In the genomic region with DNA sequence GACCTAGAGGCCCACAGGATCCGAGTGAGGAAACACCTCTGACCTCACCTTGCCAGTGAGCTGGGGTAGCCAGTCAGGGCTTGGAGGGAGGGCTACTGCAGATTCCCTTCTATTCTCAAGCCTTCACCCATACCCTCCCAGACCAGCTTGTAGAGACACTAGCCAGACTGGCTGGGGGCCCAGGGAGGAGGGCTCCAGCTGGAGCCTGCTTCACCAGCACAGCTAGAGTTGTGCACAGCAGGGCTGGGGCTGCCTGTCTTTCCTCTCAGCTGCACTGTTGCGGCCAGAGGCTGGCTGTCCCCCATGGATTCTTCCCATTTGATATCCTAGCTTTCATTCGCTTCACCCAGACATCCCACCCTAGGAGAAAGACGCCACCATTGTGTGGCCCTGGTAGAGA, we compare ENCODE assay signal across 12 mouse cellular contexts.
A peak's percentile ranks its signal among the peaks of the same experiment; 100 is the strongest.
DNase-seq lines count a peak whose midpoint lies in the region; ATAC-seq and TF ChIP-seq lines count a peak whose summit lies in the region.
"Had no signal": no experiment of that assay in that cellular context is flagged by ENCODE, and none has a peak within 500 bp of the region (broad histone marks: within the 10 kb centered on the region; RNA-seq: fewer than 3 reads in every experiment).

No protein-coding gene starts in this region.

- no peak overlapping the region for H3K9ac ChIP-seq in intestine, embryonic 14.5 days (ENCODE audit: low read length)
- no peak overlapping the region for H3K9ac ChIP-seq in intestine, postnatal 0 days (ENCODE audit: low read depth, low read length)
- H3K9ac ChIP-seq: embryonic facial prominence, embryonic 13.5 days; liver, postnatal 0 days had no signal

- WGBS in intestine, embryonic 14.5 days: 55% methylated on average over 4 of the region's 4 CpGs
- 76% methylated on average over 4 of the region's 4 CpGs for WGBS in intestine, postnatal 0 days

- peaks cover 16% of the 10 kb centered on the region for H3K4me1 ChIP-seq in intestine, embryonic 14.5 days (replicated peaks; ENCODE audit: control insufficient read depth, insufficient read depth, low read length)
- no peaks in the 10 kb centered on the region for H3K4me1 ChIP-seq in intestine, postnatal 0 days (replicated peaks; ENCODE audit: control insufficient read depth, insufficient read depth, low read length)

- H3K9me3 ChIP-seq in intestine, embryonic 14.5 days (ENCODE audit: control insufficient read depth, low read length): no peaks in the 10 kb centered on the region; the same call in 1 of the 2 replicates
- H3K9me3 ChIP-seq in intestine, postnatal 0 days (ENCODE audit: control insufficient read depth): no peaks in the 10 kb centered on the region
- H3K9me3 ChIP-seq: embryonic facial prominence, embryonic 13.5 days had no signal

- TF ChIP-seq CTCF in intestine, postnatal 0 days (IDR thresholded peaks at IDR 0.05; ENCODE audit: low read depth): no peak

- ATAC-seq in intestine, embryonic 14.5 days (replicated peaks; ENCODE audit: low FRiP score, low TSS enrichment, low read depth): no peak
- ATAC-seq in intestine, postnatal 0 days: no peak
- ATAC-seq: liver, postnatal 0 days had no signal

- no peaks in the 10 kb centered on the region for H3K27me3 ChIP-seq in intestine, embryonic 14.5 days (replicated peaks; ENCODE audit: control insufficient read depth, insufficient read depth, low read length)
- H3K27me3 ChIP-seq in intestine, postnatal 0 days (replicated peaks; ENCODE audit: control insufficient read depth, insufficient read depth, low read length): no peaks in the 10 kb centered on the region

- no peak overlapping the region for H3K4me3 ChIP-seq in intestine, embryonic 14.5 days (ENCODE audit: low read depth, low read length)
- no peak overlapping the region for H3K4me3 ChIP-seq in intestine, postnatal 0 days (ENCODE audit: low read depth, low read length)
- H3K4me3 ChIP-seq: embryonic facial prominence, embryonic 13.5 days had no signal

- DNase-seq in cerebellum, postnatal 14 days: peak; percentile 26 to 41
- DNase-seq in cerebellum, postnatal 36 days: no peak
- DNase-seq in intestine, embryonic 14.5 days (ENCODE audit: low spot score): no peak
- peak; percentile 26 for DNase-seq in right cerebral cortex, postnatal 4 days
- no peak for DNase-seq in right cerebral cortex, adult 2 months (ENCODE audit: low spot score in 2 of 2)
- peak; percentile 51 for DNase-seq in thymus, postnatal 25 days
- DNase-seq in natural killer cell, adult 2 months (ENCODE audit: low spot score in 2 of 2): no peak
- DNase-seq: cerebellum, adult 9-10 months; liver, postnatal 0 days had no signal

- no peak overlapping the region for H3K4me2 ChIP-seq in intestine, embryonic 14.5 days (ENCODE audit: low read length)
- H3K4me2 ChIP-seq in intestine, postnatal 0 days (replicated peaks; ENCODE audit: low read depth): no peak overlapping the region
- H3K4me2 ChIP-seq: embryonic facial prominence, embryonic 13.5 days had no signal

- no peaks in the 10 kb centered on the region for H3K36me3 ChIP-seq in intestine, embryonic 14.5 days (ENCODE audit: control insufficient read depth, insufficient read depth, low read length)
- no peaks in the 10 kb centered on the region for H3K36me3 ChIP-seq in intestine, postnatal 0 days (ENCODE audit: control insufficient read depth, insufficient read depth)
- H3K36me3 ChIP-seq: embryonic facial prominence, embryonic 13.5 days had no signal

- H3K27ac ChIP-seq in intestine, embryonic 14.5 days (ENCODE audit: low read depth): peak overlapping the region; percentile 22; the same call in 1 of the 2 replicates
- H3K27ac ChIP-seq in intestine, postnatal 0 days (ENCODE audit: low read depth, low read length): no peak overlapping the region
- H3K27ac ChIP-seq: embryonic facial prominence, embryonic 13.5 days; kidney, postnatal 0 days had no signal

Comparison
In these comparisons a context has a peak if more than half of its experiments do, and no peak if none do; other contexts are left out.
1. DNase-seq: peak in cerebellum, postnatal 14 days (2 of 2), right cerebral cortex, postnatal 4 days (single experiment) and thymus, postnatal 25 days (single experiment); none in cerebellum, postnatal 36 days (0 of 2), intestine, embryonic 14.5 days (single experiment), right cerebral cortex, adult 2 months (0 of 2) and natural killer cell, adult 2 months (0 of 2).